Mouse (Mus musculus): Measurements from ENCODE around the gene Atoh8. TPM values are rescaled to one million over a fixed set of nuclear protein-coding genes. Genes with fewer than 3 reads are reported as not detected.

The Atoh8 gene
- total and polyA plus RNA-seq, 3 experiments: 11.0 to 13.5 (median 12.7) TPM

DNA sequence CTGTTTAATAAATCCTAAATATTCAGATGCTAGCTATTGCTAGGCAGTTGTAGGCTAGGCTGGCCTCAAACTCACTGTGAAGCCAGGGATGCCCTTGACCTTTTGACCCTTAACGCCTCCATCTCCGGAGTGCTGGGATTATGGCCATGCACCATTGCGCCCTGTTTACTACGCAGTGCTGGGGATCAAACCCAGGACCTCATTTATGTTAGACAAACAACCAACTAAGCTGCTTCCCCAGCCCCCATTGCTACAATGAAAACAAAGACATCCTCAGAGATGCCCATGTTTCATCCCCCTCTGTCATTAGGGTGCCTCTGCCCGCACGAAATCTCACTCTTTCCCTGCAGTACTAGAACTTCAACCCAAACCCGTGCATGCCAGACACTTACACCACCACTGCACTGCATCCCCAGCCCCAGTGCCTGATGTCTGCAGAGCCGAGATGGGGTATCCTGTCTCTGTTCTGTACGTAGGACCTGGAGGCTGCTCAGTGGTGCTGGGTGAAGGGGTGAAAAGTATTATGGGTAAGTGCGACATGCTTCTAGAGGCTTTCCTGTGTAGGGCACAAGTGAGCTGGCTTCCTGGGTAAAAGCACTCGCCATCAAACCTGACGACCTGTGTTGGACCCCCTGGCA is 26.4 kb upstream of the Atoh8 start:
- H3K9ac ChIP-seq (ENCODE audit: low read depth, low read length): no peak overlapping the region
- no peaks in the 10 kb centered on the region for H3K27me3 ChIP-seq (ENCODE audit: control insufficient read depth, insufficient read depth, low read length)
- H3K4me1 ChIP-seq (ENCODE audit: control insufficient read depth, insufficient read depth, low read length): peaks cover 9% of the 10 kb centered on the region

DNA sequence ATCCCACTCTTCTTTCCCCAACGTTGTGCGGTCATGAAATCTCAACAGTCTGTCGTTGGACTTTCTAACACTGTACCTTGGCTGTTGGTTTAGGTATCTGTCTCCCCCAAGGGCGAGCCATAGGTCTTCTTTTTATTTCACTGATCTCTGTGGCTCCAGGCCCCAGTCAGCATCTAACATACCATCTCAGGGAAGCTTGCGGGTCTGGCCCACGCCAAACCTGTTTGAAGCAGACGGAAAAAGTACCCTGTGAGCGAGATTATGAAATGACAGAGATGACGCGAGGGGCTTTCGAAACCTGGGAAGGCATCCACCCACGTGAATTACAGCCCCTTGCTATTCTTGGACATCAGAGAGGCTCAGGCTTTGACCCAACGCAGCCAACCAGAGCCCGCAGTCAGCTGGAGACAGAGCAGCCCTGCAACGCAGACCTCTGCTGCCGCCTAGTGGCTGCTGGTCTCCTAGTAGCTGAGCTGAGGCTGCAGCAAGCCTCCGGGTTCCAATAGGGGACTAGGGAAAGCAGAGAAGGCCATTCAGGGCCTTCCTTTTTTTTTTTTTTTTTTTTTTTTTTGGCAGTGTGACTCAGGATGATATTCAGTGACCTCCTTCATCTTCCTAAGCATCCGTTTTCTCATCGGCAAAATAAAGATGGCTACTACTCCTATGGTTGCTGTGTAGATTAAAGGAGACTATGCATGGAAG is 25.8 kb upstream of the Atoh8 start:
- Histone ChIP-seq H3K4me3 (no peak overlapping the region), H3K9ac (ENCODE audit: low read depth, low read length) (no peak overlapping the region), H3K79me2 (replicated peaks; ENCODE audit: control insufficient read depth, insufficient read depth, low read length) (no peaks in the 10 kb centered on the region), H3K4me1 (ENCODE audit: control insufficient read depth, insufficient read depth, low read length) (peaks cover 9% of the 10 kb centered on the region), H3K27ac (peak overlapping the region; percentile 48; the same call in 1 of the 2 replicates), H3K36me3 (ENCODE audit: control insufficient read depth, insufficient read depth, low read length) (0 out of 2 replicates have a peak, but pooled peaks cover 2% of the 10 kb centered on the region), H3K27me3 (ENCODE audit: control insufficient read depth, insufficient read depth, low read length) (no peaks in the 10 kb centered on the region)
- DNase-seq: peak; percentile 90 to 94
- WGBS: 28% methylated on average over 19 of the region's 19 CpGs
- intact Hi-C loops (cut with DNase I): loop anchor here (1.0 to 2.0 kb wide), 4 partner anchors 24 to 328 kb away; no protein-coding TSS in a partner anchor
- no peak for TF ChIP-seq POLR2A (IDR thresholded peaks at IDR 0.05; ENCODE audit: insufficient read depth, low read depth, low read length)
- TF ChIP-seq EP300 (IDR thresholded peaks at IDR 0.05; ENCODE audit: insufficient read depth, low read depth, low read length): peak; percentile 98

More for the DNA sequence above, 26.4 kb upstream of the Atoh8 start:
- 0 out of 2 replicates have a peak, but pooled peaks cover 2% of the 10 kb centered on the region for H3K36me3 ChIP-seq (ENCODE audit: control insufficient read depth, insufficient read depth, low read length)
- WGBS: 85% methylated on average over 12 of the region's 12 CpGs
- H3K27ac ChIP-seq: no peak overlapping the region
- no peak for DNase-seq
- TF ChIP-seq POLR2A (IDR thresholded peaks at IDR 0.05; ENCODE audit: insufficient read depth, low read depth, low read length) (no peak), EP300 (IDR thresholded peaks at IDR 0.05; ENCODE audit: insufficient read depth, low read depth, low read length) (no peak), CTCF (IDR thresholded peaks at IDR 0.05) (no peak)
- no peaks in the 10 kb centered on the region for H3K79me2 ChIP-seq (replicated peaks; ENCODE audit: control insufficient read depth, insufficient read depth, low read length)
- intact Hi-C loops (cut with DNase I): loop anchor here (1.0 to 2.0 kb wide), 4 partner anchors 25 to 329 kb away; no protein-coding TSS in a partner anchor
- H3K4me3 ChIP-seq: no peak overlapping the region

DNA sequence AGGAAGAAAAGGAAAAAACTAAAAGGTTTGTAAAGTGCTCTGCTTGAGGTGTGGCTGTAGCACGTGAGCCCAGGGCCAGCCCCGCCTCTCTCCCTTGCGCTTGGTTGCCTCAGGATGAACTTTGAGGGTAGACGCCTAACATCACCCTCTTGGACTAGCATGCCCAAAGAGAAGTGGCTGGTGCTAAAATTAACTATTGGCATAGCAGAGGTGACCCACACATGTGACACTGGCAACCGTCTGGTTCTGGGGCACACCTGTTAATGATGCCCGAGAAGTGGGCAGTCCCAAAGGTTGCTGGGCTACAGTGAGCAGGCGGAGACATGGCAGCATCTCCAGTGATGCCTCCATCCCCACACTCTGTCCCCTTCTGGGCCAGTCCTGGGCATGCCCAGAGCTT is 24.1 kb upstream of the Atoh8 start:
- H3K4me3 ChIP-seq: no peak overlapping the region
- TF ChIP-seq EP300 (IDR thresholded peaks at IDR 0.05; ENCODE audit: insufficient read depth, low read depth, low read length) (peak; percentile 90), CTCF (IDR thresholded peaks at IDR 0.05) (no peak), POLR2A (IDR thresholded peaks at IDR 0.05; ENCODE audit: insufficient read depth, low read depth, low read length) (no peak)
- H3K9ac ChIP-seq (ENCODE audit: low read depth, low read length): no peak overlapping the region
- intact Hi-C loops (cut with DNase I): no loop called here
- peak in 1 of 2 experiments; percentile 77 for DNase-seq
- H3K36me3 ChIP-seq (ENCODE audit: control insufficient read depth, insufficient read depth, low read length): no peaks in the 10 kb centered on the region
- peaks cover 3% of the 10 kb centered on the region for H3K4me1 ChIP-seq (ENCODE audit: control insufficient read depth, insufficient read depth, low read length)
- 57% methylated on average over 7 of the region's 7 CpGs for WGBS
- H3K27me3 ChIP-seq (ENCODE audit: control insufficient read depth, insufficient read depth, low read length): no peaks in the 10 kb centered on the region
- no peaks in the 10 kb centered on the region for H3K79me2 ChIP-seq (replicated peaks; ENCODE audit: control insufficient read depth, insufficient read depth, low read length)
- peak overlapping the region; percentile 43; the same call in 1 of the 2 replicates for H3K27ac ChIP-seq

DNA sequence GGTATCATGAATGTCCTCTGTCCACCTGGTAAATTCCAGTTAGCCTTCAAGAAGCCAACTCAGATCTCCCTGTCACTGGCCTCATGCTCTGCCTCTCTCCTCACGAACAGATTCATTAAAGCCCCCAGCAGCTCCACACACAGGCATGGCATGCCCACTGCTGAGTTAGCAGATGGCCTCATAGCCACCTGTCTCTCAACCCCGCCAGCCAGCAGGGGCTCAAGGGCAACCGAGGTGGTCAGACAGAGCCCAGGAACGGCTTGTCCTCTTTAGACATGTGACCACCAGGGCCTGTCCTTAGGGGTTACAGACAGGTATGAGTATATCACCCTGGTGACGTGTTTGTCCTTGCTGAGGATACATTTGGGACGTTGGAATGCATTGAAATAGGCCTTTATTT is 19.9 kb upstream of the Atoh8 start:
- 68% methylated on average over 6 of the region's 6 CpGs for WGBS
- H3K27ac ChIP-seq: peak overlapping the region; percentile 75
- DNase-seq: no peak

DNA sequence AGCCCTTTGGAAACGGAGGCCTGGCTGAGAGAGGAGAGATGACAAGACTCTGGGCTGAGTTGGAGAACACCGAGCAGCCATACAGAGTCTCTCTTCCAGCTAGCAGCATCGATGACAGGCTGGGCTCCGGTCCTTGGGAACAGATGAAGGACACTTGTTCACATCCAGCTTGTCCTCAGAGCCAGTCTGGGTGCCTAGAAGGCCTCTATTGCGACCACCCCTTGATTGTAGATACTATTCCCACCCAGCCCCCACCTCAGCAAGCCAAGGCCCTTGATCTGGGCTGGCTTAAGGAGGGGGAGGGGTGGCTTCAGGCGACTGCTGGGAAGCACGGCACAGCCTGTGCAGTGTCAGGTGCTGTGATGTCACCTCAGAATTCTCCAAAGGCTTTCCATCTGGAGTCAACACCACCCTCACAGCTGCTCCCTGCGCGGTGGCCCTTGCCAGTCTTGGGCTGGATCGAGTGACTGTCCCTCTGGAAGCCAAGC is 19.3 kb upstream of the Atoh8 start:
- H3K4me1 ChIP-seq (ENCODE audit: control insufficient read depth, insufficient read depth, low read length): peaks cover 3% of the 10 kb centered on the region; the same call in 1 of the 2 replicates
- H3K27me3 ChIP-seq (ENCODE audit: control insufficient read depth, insufficient read depth, low read length): no peaks in the 10 kb centered on the region
- H3K4me3 ChIP-seq: no peak overlapping the region
- no peaks in the 10 kb centered on the region for H3K36me3 ChIP-seq (ENCODE audit: control insufficient read depth, insufficient read depth, low read length)
- H3K79me2 ChIP-seq (replicated peaks; ENCODE audit: control insufficient read depth, insufficient read depth, low read length): no peaks in the 10 kb centered on the region
- intact Hi-C loops (cut with DNase I): no loop called here
- WGBS: 43% methylated on average over 10 of the region's 10 CpGs
- peak overlapping the region; percentile 75 for H3K27ac ChIP-seq
- peak in 1 of 2 experiments; percentile 69 for DNase-seq
- TF ChIP-seq EP300 (IDR thresholded peaks at IDR 0.05; ENCODE audit: insufficient read depth, low read depth, low read length): peak; percentile 83
- TF ChIP-seq CTCF (IDR thresholded peaks at IDR 0.05): no peak
- H3K9ac ChIP-seq (ENCODE audit: low read depth, low read length): no peak overlapping the region

More for the DNA sequence above, 19.9 kb upstream of the Atoh8 start:
- H3K9ac ChIP-seq (ENCODE audit: low read depth, low read length): no peak overlapping the region
- no peaks in the 10 kb centered on the region for H3K27me3 ChIP-seq (ENCODE audit: control insufficient read depth, insufficient read depth, low read length)
- no peaks in the 10 kb centered on the region for H3K36me3 ChIP-seq (ENCODE audit: control insufficient read depth, insufficient read depth, low read length)
- no peaks in the 10 kb centered on the region for H3K79me2 ChIP-seq (replicated peaks; ENCODE audit: control insufficient read depth, insufficient read depth, low read length)
- H3K4me1 ChIP-seq (ENCODE audit: control insufficient read depth, insufficient read depth, low read length): peaks cover 3% of the 10 kb centered on the region; the same call in 1 of the 2 replicates
- intact Hi-C loops (cut with DNase I): no loop called here
- H3K4me3 ChIP-seq: no peak overlapping the region
- TF ChIP-seq CTCF (IDR thresholded peaks at IDR 0.05) (no peak), POLR2A (IDR thresholded peaks at IDR 0.05; ENCODE audit: insufficient read depth, low read depth, low read length) (no peak), EP300 (IDR thresholded peaks at IDR 0.05; ENCODE audit: insufficient read depth, low read depth, low read length) (no peak)
